Mouse (Mus musculus) kidney, adult 2 months (tissue): Measurements from ENCODE around the gene BC049352.

ENCODE experiments used
- CTCF ChIP-seq: fragments of 200-500 bp; conservative IDR thresholded peaks from 2 replicates; pipeline ENCODE4 v1.5.1; 2011; ENCODE audit warnings: low read depth, mild to moderate bottlenecking, control low read depth, low read length, moderate library complexity, mixed read lengths; ENCODE audit not compliant: insufficient read depth, insufficient read length
- POLR2A ChIP-seq: fragments of 200-500 bp; IDR thresholded peaks from one replicate; pipeline ENCODE4 v1.6.1; 2011; ENCODE audit warnings: low read depth, low read length, control low read depth

DNA sequence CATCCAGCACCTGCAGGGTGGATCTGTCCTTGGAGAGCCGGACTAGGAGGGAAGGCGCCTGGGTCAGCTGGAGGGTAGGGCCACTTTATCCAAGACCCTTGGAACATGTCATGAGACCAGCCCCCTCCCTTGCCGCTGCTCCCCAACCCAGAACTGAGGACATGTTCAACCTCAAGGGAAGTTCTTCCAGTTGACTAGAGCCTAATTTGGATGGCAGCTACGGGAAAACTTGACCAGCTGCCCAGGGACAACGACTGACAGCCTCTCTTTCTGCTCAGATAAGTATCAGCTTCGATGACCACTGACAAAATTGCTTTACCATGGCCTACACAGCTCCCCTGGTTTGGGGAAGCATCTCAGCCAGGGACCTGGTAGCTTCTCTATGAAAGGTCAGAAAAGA lies 1.5 kb downstream of the BC049352 start:
- TF ChIP-seq CTCF: no peak
- TF ChIP-seq POLR2A: no peak
